Mouse (Mus musculus): ENCODE data around the gene Dnaaf1. TPM values are rescaled to one million over a fixed set of nuclear protein-coding genes. Genes with fewer than 3 reads are reported as not detected.

The Dnaaf1 gene
- polyA plus RNA-seq, 1 experiment from 2014 or later: 0.11 TPM

- peaks cover 46% of the 10 kb centered on the region for H3K27me3 ChIP-seq (ENCODE audit: poor library complexity, severe bottlenecking)
Measured at GRCm38 (mm10) chr8:119580441-119581161, 5.6 kb downstream of the Dnaaf1 start.

DNA sequence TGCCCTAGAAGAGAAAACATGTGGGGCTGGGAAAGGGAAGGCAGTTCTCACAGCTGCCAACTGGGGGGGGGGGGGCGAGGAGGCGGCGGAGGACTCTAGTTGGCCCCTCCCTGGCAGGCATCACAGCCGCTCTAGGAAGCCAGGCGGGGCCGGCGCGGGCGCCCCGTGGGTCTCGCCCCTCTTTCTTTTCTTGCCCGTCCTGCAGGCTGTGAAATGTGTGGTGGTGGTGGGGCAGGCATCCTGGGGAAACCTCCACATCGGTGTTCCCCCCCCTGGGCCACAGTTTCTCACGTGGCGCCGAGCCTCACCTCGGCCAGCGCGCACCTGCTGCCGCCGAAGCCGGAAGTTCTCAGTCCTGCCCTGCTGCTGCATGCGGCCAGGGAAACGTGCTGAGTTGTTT is 10.9 kb downstream of the Dnaaf1 start:
- Histone ChIP-seq H3K4me1 (peaks cover 16% of the 10 kb centered on the region), H3K27me3 (ENCODE audit: poor library complexity, severe bottlenecking) (peaks cover 10% of the 10 kb centered on the region), H3K4me3 (peak overlapping the region; percentile 49), H3K27ac (peak overlapping the region; percentile 74), H3K9me3 (no peaks in the 10 kb centered on the region), H3K36me3 (replicated peaks) (no peaks in the 10 kb centered on the region)
- DNase-seq (ENCODE audit: extremely low spot score, low spot score): no peak
- 14% methylated on average over 24 of the region's 24 CpGs for WGBS

More at GRCm38 (mm10) chr8:119580441-119581161, 5.6 kb downstream of the Dnaaf1 start:
- H3K4me1 ChIP-seq: peaks cover 4% of the 10 kb centered on the region; the same call in 1 of the 2 replicates
- no peaks in the 10 kb centered on the region for H3K36me3 ChIP-seq (replicated peaks)
- DNase-seq (ENCODE audit: extremely low spot score, low spot score): no peak
- H3K4me3 ChIP-seq: no peak overlapping the region
- 91% methylated on average over 5 of the region's 5 CpGs for WGBS
- H3K9me3 ChIP-seq: no peaks in the 10 kb centered on the region
- H3K27ac ChIP-seq: no peak overlapping the region

DNA sequence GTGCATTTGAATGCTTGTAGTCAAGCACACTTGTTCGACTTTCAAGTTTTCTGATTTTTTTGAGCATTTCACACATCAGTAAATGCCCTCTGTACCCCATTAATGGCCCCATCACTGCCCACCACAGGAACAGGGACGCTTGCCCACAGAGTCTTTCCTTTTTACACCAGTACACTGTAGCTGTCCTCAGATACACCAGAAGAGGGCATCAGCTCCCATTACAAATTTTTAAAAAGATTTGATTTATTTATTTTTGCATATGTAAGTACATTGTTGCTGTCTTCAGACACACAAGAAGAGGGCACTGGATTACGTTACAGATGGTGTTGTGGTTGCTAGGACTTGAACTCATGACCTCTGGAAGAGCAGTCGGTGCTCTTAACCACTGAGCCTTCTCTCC is 13.3 kb downstream of the Dnaaf1 start:
- 77% methylated on average over 4 of the region's 4 CpGs for WGBS
- Histone ChIP-seq H3K27me3 (ENCODE audit: poor library complexity, severe bottlenecking) (peaks cover 10% of the 10 kb centered on the region), H3K9me3 (no peaks in the 10 kb centered on the region), H3K4me1 (peaks cover 17% of the 10 kb centered on the region), H3K36me3 (replicated peaks) (no peaks in the 10 kb centered on the region), H3K4me3 (no peak overlapping the region), H3K27ac (no peak overlapping the region)
- no peak for DNase-seq (ENCODE audit: extremely low spot score, low spot score)

GRCm38 (mm10) chr8:119588844-119589243 is 13.8 kb downstream of the Dnaaf1 start:
- no peak overlapping the region for H3K4me3 ChIP-seq
- 35% methylated on average over 10 of the region's 10 CpGs for WGBS
- no peak overlapping the region for H3K27ac ChIP-seq
- H3K36me3 ChIP-seq (replicated peaks): no peaks in the 10 kb centered on the region
- peaks cover 10% of the 10 kb centered on the region for H3K27me3 ChIP-seq (ENCODE audit: poor library complexity, severe bottlenecking)
- no peak for DNase-seq (ENCODE audit: extremely low spot score, low spot score)
- H3K9me3 ChIP-seq: no peaks in the 10 kb centered on the region
- H3K4me1 ChIP-seq: peaks cover 17% of the 10 kb centered on the region

- H3K36me3 ChIP-seq (replicated peaks): no peaks in the 10 kb centered on the region
- no peak for DNase-seq (ENCODE audit: extremely low spot score, low spot score)
- H3K27ac ChIP-seq: no peak overlapping the region
- WGBS: 86% methylated on average over 14 of the region's 14 CpGs
- H3K27me3 ChIP-seq (ENCODE audit: poor library complexity, severe bottlenecking): peaks cover 9% of the 10 kb centered on the region
- no peaks in the 10 kb centered on the region for H3K9me3 ChIP-seq
- no peak overlapping the region for H3K4me3 ChIP-seq
- H3K4me1 ChIP-seq: peaks cover 29% of the 10 kb centered on the region
Measured at GRCm38 (mm10) chr8:119590348-119590747, 15.3 kb downstream of the Dnaaf1 start.

GRCm38 (mm10) chr8:119591456-119591855 is 16.4 kb downstream of the Dnaaf1 start:
- Histone ChIP-seq H3K4me3 (no peak overlapping the region), H3K27me3 (ENCODE audit: poor library complexity, severe bottlenecking) (no peaks in the 10 kb centered on the region), H3K27ac (no peak overlapping the region), H3K36me3 (replicated peaks) (peaks cover 2% of the 10 kb centered on the region), H3K9me3 (no peaks in the 10 kb centered on the region), H3K4me1 (peaks cover 24% of the 10 kb centered on the region)
- WGBS: 93% methylated on average over 7 of the region's 7 CpGs
- DNase-seq (ENCODE audit: extremely low spot score, low spot score): no peak

DNA sequence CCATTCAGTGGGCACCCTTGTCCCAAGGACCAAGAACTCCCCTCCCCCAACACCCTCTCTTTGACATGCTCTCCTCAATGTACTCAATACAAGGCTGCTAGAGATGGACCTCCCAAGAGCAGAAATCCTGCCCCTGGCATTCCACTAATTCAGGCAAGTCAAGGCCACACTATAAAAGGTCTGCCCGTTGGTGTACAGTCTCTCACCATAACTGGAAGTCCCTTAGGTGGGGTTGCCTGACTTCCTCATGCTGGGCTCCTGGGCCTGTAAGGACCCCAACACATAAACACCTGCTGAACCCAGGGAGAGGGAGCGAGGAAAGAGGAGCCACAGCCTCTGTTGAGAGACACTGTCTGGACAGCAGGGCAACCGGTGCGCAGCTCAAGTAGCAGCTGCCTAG is 28.7 kb downstream of the Dnaaf1 start:
- Histone ChIP-seq H3K4me3 (peak overlapping the region; percentile 83), H3K9me3 (peaks cover 2% of the 10 kb centered on the region), H3K27ac (peak overlapping the region; percentile 85; the same call in 1 of the 2 replicates), H3K36me3 (replicated peaks) (peaks cover 42% of the 10 kb centered on the region), H3K4me1 (peaks cover 17% of the 10 kb centered on the region), H3K27me3 (ENCODE audit: poor library complexity, severe bottlenecking) (no peaks in the 10 kb centered on the region)
- no peak for DNase-seq (ENCODE audit: extremely low spot score, low spot score)
- 97% methylated on average over 4 of the region's 4 CpGs for WGBS

- peak overlapping the region; percentile 85 for H3K27ac ChIP-seq
- DNase-seq (ENCODE audit: extremely low spot score, low spot score): no peak
- H3K36me3 ChIP-seq (replicated peaks): peaks cover 35% of the 10 kb centered on the region
Measured at GRCm38 (mm10) chr8:119604398-119604803, 29.4 kb downstream of the Dnaaf1 start.

GRCm38 (mm10) chr8:119604996-119605395 is 30.0 kb downstream of the Dnaaf1 start, which contains the start of gene Taf1c:
Gene Taf1c, minus strand, starts transcription at chr8:119605222.
- Histone ChIP-seq H3K4me3 (peak within 1 kb of the TSS; percentile 83), H3K9me3 (peaks cover 7% of the 10 kb centered on the region), H3K27ac (peak within 1 kb of the TSS; percentile 85), H3K4me1 (peaks cover 17% of the 10 kb centered on the region), H3K27me3 (ENCODE audit: poor library complexity, severe bottlenecking) (no peaks in the 10 kb centered on the region), H3K36me3 (replicated peaks) (peaks cover 29% of the 10 kb centered on the region)
- DNase-seq (ENCODE audit: extremely low spot score, low spot score): peak; percentile 94
- under 1% methylated on average over 23 of the region's 23 CpGs for WGBS

More at GRCm38 (mm10) chr8:119604398-119604803, 29.4 kb downstream of the Dnaaf1 start:
- no peaks in the 10 kb centered on the region for H3K27me3 ChIP-seq (ENCODE audit: poor library complexity, severe bottlenecking)
- H3K4me3 ChIP-seq: peak overlapping the region; percentile 83
- H3K9me3 ChIP-seq: peaks cover 7% of the 10 kb centered on the region
- 49% methylated on average over 12 of the region's 12 CpGs for WGBS
- peaks cover 17% of the 10 kb centered on the region for H3K4me1 ChIP-seq

DNA sequence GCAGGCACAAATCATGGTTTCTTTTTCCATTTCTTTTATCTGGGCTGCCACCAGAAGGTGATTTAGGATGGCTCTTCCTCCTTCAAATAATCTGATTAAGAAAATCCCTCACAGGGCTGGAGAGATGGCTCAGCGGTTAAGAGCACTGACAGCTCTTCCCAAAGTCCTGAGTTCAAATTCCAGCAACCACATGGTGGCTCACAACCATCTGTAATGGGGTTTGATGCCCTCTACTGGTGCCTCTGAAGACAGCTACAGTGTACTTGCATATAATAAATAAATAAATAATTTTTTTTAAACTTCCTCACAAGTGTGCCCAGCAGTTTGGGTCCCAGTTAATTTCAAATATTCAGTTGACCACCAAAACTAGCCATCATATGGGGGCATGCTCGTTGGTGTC is 31.2 kb downstream of the Dnaaf1 start:
- Histone ChIP-seq H3K27ac (no peak overlapping the region), H3K36me3 (replicated peaks) (peaks cover 17% of the 10 kb centered on the region), H3K9me3 (peaks cover 7% of the 10 kb centered on the region), H3K4me3 (no peak overlapping the region), H3K27me3 (ENCODE audit: poor library complexity, severe bottlenecking) (no peaks in the 10 kb centered on the region), H3K4me1 (peaks cover 17% of the 10 kb centered on the region)
- WGBS: 90% methylated on average over 2 of the region's 2 CpGs
- DNase-seq (ENCODE audit: extremely low spot score, low spot score): no peak

- peaks cover 7% of the 10 kb centered on the region for H3K9me3 ChIP-seq
- H3K36me3 ChIP-seq (replicated peaks): no peaks in the 10 kb centered on the region
- H3K4me1 ChIP-seq: peaks cover 9% of the 10 kb centered on the region; the same call in 1 of the 2 replicates
- H3K27ac ChIP-seq: no peak within 1 kb of the TSS
- peaks cover 7% of the 10 kb centered on the region; the same call in 1 of the 2 replicates for H3K27me3 ChIP-seq (ENCODE audit: poor library complexity, severe bottlenecking)
- H3K4me3 ChIP-seq: no peak within 1 kb of the TSS
- whole genome bisulfite sequencing: 86% methylated on average over 26 of the region's 26 CpGs
- no peak for DNase-seq (ENCODE audit: extremely low spot score, low spot score)
Measured at GRCm38 (mm10) chr8:119612471-119612870, 37.4 kb downstream of the Dnaaf1 start, which contains the start of gene Adad2. Gene Adad2, plus strand, starts transcription at chr8:119612747.

DNA sequence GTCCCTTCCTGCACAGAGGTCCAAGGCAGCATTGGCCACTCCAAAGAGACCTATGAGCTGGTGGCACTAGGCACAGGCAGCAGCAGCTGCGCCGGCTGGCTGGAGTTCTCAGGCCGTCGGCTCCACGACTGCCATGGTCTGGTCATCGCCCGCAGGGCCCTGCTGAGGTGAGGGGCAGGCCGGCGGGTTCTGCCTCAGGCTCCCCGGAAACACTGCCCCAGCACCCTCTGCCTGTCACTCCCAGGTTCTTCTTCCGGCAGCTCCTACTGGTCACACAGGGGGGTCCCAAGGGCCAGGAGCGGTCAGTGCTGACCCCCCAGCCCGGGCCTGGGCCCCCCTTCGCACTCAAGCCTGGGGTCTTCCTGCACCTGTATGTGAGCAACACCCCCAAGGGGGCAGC is 40.1 kb downstream of the Dnaaf1 start:
- Histone ChIP-seq H3K27ac (no peak overlapping the region), H3K4me1 (peaks cover 10% of the 10 kb centered on the region; the same call in 1 of the 2 replicates), H3K4me3 (no peak overlapping the region), H3K36me3 (replicated peaks) (no peaks in the 10 kb centered on the region), H3K27me3 (ENCODE audit: poor library complexity, severe bottlenecking) (peaks cover 7% of the 10 kb centered on the region; the same call in 1 of the 2 replicates), H3K9me3 (no peaks in the 10 kb centered on the region)
- WGBS: 69% methylated on average over 14 of the region's 14 CpGs
- DNase-seq (ENCODE audit: extremely low spot score, low spot score): no peak

GRCm38 (mm10) chr8:119616358-119616757 is 41.3 kb downstream of the Dnaaf1 start:
- H3K36me3 ChIP-seq (replicated peaks): no peaks in the 10 kb centered on the region
- 72% methylated on average over 7 of the region's 7 CpGs for WGBS
- no peak for DNase-seq (ENCODE audit: extremely low spot score, low spot score)
- no peak overlapping the region for H3K4me3 ChIP-seq
- peaks cover 7% of the 10 kb centered on the region; the same call in 1 of the 2 replicates for H3K27me3 ChIP-seq (ENCODE audit: poor library complexity, severe bottlenecking)
- H3K27ac ChIP-seq: no peak overlapping the region
- no peaks in the 10 kb centered on the region for H3K9me3 ChIP-seq
- peaks cover 12% of the 10 kb centered on the region; the same call in 1 of the 2 replicates for H3K4me1 ChIP-seq
